Mouse (Mus musculus) kidney, adult 2 months (tissue): Measurements from ENCODE around the gene Pcca.

Experiments used
- CTCF ChIP-seq: fragments of 200-500 bp; conservative IDR thresholded peaks from 2 replicates; pipeline ENCODE4 v1.5.1; 2011; ENCODE audit warnings: low read depth, mild to moderate bottlenecking, control low read depth, low read length, moderate library complexity, mixed read lengths; ENCODE audit not compliant: insufficient read depth, insufficient read length
- POLR2A ChIP-seq: fragments of 200-500 bp; IDR thresholded peaks from one replicate; pipeline ENCODE4 v1.6.1; 2011; ENCODE audit warnings: low read depth, low read length, control low read depth

GRCm38 (mm10) chr14:122484458-122484843, 49.7 kb upstream of the Pcca start:
- TF ChIP-seq CTCF: no peak
- TF ChIP-seq POLR2A: no peak
